Mouse (Mus musculus) fat pad, adult 2 months (tissue): ENCODE measurements at regions not wholly inside any gene's neighbourhood (a gene's known extent, or its start where the extent isn't known, plus 50 kb on each side); places are given as distances from the start of the nearest gene placed in this dataset.

Experiments used
- DNase-seq: peaks from one replicate; pipeline ENCODE4 v3.0.0-alpha.2; 2011; ENCODE audit warnings: low read depth, low spot score; ENCODE audit errors: extremely low read depth

- no peak for DNase-seq
Measured at GRCm38 (mm10) chr1:156994005-156994643, 54.7 kb upstream of the Ralgps2 start.

GRCm38 (mm10) chr1:156993105-156993504 is 53.7 kb upstream of the Ralgps2 start:
- DNase-seq, result no peak

GRCm38 (mm10) chr1:156992536-156992935 is 53.1 kb upstream of the Ralgps2 start:
- DNase-seq, result no peak

GRCm38 (mm10) chr1:156990567-156991494 is 51.4 kb upstream of the Ralgps2 start:
- DNase-seq, result peak; percentile 55

GRCm38 (mm10) chr1:156990112-156990511 is 50.7 kb upstream of the Ralgps2 start:
- DNase-seq, result no peak

- no peak for DNase-seq
Measured at GRCm38 (mm10) chr1:156989149-156989785, 49.8 kb upstream of the Ralgps2 start.
